Comparison of ENCODE assay signal across 28 mouse cellular contexts in genomic region chr7:135430903-135431302, GRCm38 (mm10). TPM values are rescaled to one million over a fixed set of nuclear protein-coding genes. Genes with fewer than 3 reads are reported as not detected.
DNase-seq lines count a peak whose midpoint lies in the region; ATAC-seq lines count a peak whose summit lies in the region.
"Had no signal": no experiment of that assay in that cellular context is flagged by ENCODE, and none has a peak within 500 bp of the region (broad histone marks: within the 10 kb centered on the region; RNA-seq: fewer than 3 reads in every experiment).

No protein-coding gene starts in this region.

- no peak overlapping the region for H3K4me2 ChIP-seq in hindbrain, embryonic 16.5 days (ENCODE audit: low read length)
- no peak overlapping the region for H3K4me2 ChIP-seq in hindbrain, embryonic 13.5 days
- no peak overlapping the region for H3K4me2 ChIP-seq in kidney, embryonic 16.5 days (replicated peaks; ENCODE audit: low read depth, low read length)
- H3K4me2 ChIP-seq: embryonic facial prominence, embryonic 12.5 days; forebrain, embryonic 15.5 days; liver, embryonic 12.5 days; midbrain, embryonic 13.5 days had no signal

- H3K9ac ChIP-seq in hindbrain, embryonic 16.5 days (ENCODE audit: low read depth, low read length), result no peak overlapping the region
- no peak overlapping the region for H3K9ac ChIP-seq in hindbrain, embryonic 13.5 days
- no peak overlapping the region for H3K9ac ChIP-seq in kidney, embryonic 16.5 days (replicated peaks; ENCODE audit: low read length)
- H3K9ac ChIP-seq: embryonic facial prominence, embryonic 12.5 days; forebrain, embryonic 15.5 days; liver, embryonic 12.5 days; liver, postnatal 0 days; midbrain, embryonic 13.5 days had no signal

- no peak overlapping the region for H3K4me3 ChIP-seq in hindbrain, embryonic 16.5 days (ENCODE audit: low read length)
- H3K4me3 ChIP-seq in hindbrain, embryonic 13.5 days, result no peak overlapping the region
- no peak overlapping the region for H3K4me3 ChIP-seq in kidney, embryonic 16.5 days (ENCODE audit: low read length)
- H3K4me3 ChIP-seq: embryonic facial prominence, embryonic 12.5 days; forebrain, embryonic 15.5 days; liver, embryonic 12.5 days; midbrain, embryonic 13.5 days had no signal

- peak; percentile 50; the same call in 1 of the 2 replicates for ATAC-seq in hindbrain, embryonic 16.5 days
- ATAC-seq in hindbrain, embryonic 13.5 days (ENCODE audit: low FRiP score), result no peak
- no peak for ATAC-seq in kidney, embryonic 16.5 days (ENCODE audit: low FRiP score, low TSS enrichment)
- ATAC-seq: forebrain, embryonic 15.5 days; intestine, embryonic 16.5 days; liver, embryonic 12.5 days; liver, postnatal 0 days; midbrain, embryonic 13.5 days had no signal

- DNase-seq in right cerebral cortex, adult 18-20 months, result peak; percentile 32
- DNase-seq in right cerebral cortex, postnatal 14 days, result no peak
- peak; percentile 65 for DNase-seq in brain, adult 2 months (ENCODE audit: low read depth, low spot score)
- DNase-seq in telencephalon, adult 2 months (ENCODE audit: low read depth, low spot score), result peak; percentile 17
- DNase-seq: adrenal gland, postnatal 25 days; cerebellum, adult 9-10 months; cerebellum, postnatal 36 days; gastrocnemius, postnatal 10 days; heart, postnatal 14 days; kidney, adult 8-10 months; kidney, postnatal 10 days; left cerebral cortex, postnatal 4 days; liver, postnatal 0 days; lung, postnatal 4 days had no signal

- no peaks in the 10 kb centered on the region for H3K9me3 ChIP-seq in hindbrain, embryonic 16.5 days (ENCODE audit: control insufficient read depth, low read length)
- H3K9me3 ChIP-seq in hindbrain, embryonic 13.5 days, result no peaks in the 10 kb centered on the region
- no peaks in the 10 kb centered on the region for H3K9me3 ChIP-seq in kidney, embryonic 16.5 days (ENCODE audit: low read length)
- H3K9me3 ChIP-seq: embryonic facial prominence, embryonic 12.5 days; forebrain, embryonic 15.5 days; liver, embryonic 12.5 days; midbrain, embryonic 13.5 days had no signal

- H3K4me1 ChIP-seq in hindbrain, embryonic 16.5 days (ENCODE audit: control insufficient read depth, insufficient read depth, low read depth, low read length), result no peaks in the 10 kb centered on the region
- no peaks in the 10 kb centered on the region for H3K4me1 ChIP-seq in hindbrain, embryonic 13.5 days (replicated peaks)
- no peaks in the 10 kb centered on the region for H3K4me1 ChIP-seq in kidney, embryonic 16.5 days (ENCODE audit: insufficient read depth, low read length)
- H3K4me1 ChIP-seq: embryonic facial prominence, embryonic 12.5 days; forebrain, embryonic 15.5 days; liver, embryonic 12.5 days; megakaryocyte, embryonic 14.5 days; midbrain, embryonic 13.5 days had no signal

- 61% methylated on average over 2 of the region's 2 CpGs for WGBS in hindbrain, embryonic 16.5 days
- WGBS in hindbrain, embryonic 13.5 days, result 76% methylated on average over 2 of the region's 2 CpGs
- WGBS in kidney, embryonic 16.5 days, result 67% methylated on average over 2 of the region's 2 CpGs

- no peaks in the 10 kb centered on the region for H3K36me3 ChIP-seq in hindbrain, embryonic 16.5 days (ENCODE audit: control insufficient read depth, insufficient read depth, low read length)
- no peaks in the 10 kb centered on the region for H3K36me3 ChIP-seq in hindbrain, embryonic 13.5 days
- no peaks in the 10 kb centered on the region for H3K36me3 ChIP-seq in kidney, embryonic 16.5 days (ENCODE audit: insufficient read depth, low read length)
- H3K36me3 ChIP-seq: embryonic facial prominence, embryonic 12.5 days; forebrain, embryonic 15.5 days; liver, embryonic 12.5 days; midbrain, embryonic 13.5 days had no signal

- H3K27me3 ChIP-seq in hindbrain, embryonic 16.5 days (replicated peaks; ENCODE audit: control insufficient read depth, insufficient read depth, low read length), result no peaks in the 10 kb centered on the region
- H3K27me3 ChIP-seq in hindbrain, embryonic 13.5 days, result no peaks in the 10 kb centered on the region
- H3K27me3 ChIP-seq in kidney, embryonic 16.5 days (ENCODE audit: insufficient read depth, low read length), result no peaks in the 10 kb centered on the region
- H3K27me3 ChIP-seq: embryonic facial prominence, embryonic 12.5 days; forebrain, embryonic 15.5 days; liver, embryonic 12.5 days; midbrain, embryonic 13.5 days had no signal

- H3K27ac ChIP-seq in hindbrain, embryonic 16.5 days (ENCODE audit: low read depth, low read length), result no peak overlapping the region
- H3K27ac ChIP-seq in hindbrain, embryonic 13.5 days, result no peak overlapping the region
- H3K27ac ChIP-seq in kidney, embryonic 16.5 days (ENCODE audit: low read length), result no peak overlapping the region
- H3K27ac ChIP-seq: embryonic facial prominence, embryonic 12.5 days; forebrain, embryonic 15.5 days; liver, embryonic 12.5 days; midbrain, embryonic 13.5 days had no signal

RNA-seq across cellular contexts. Expression of gene Foxi2, which starts 20.8 kb away (rescaled TPM):
- polyA plus RNA-seq in hindbrain, embryonic 16.5 days (2015; fragmentation: Nextera tagmentation; extraction: Ambion mirVana), result 0.09 TPM in 1 of 2 replicates, not detected in the other
- not detected in 2 replicates for polyA plus RNA-seq in hindbrain, embryonic 13.5 days (2015; fragmentation: Nextera tagmentation; extraction: Ambion mirVana)
- not detected in 2 replicates for polyA plus RNA-seq in kidney, embryonic 16.5 days (2015; fragmentation: Nextera tagmentation; extraction: Ambion mirVana)
- polyA plus RNA-seq: forebrain, embryonic 15.5 days; gonadal fat pad, adult 2 months; heart, embryonic 14.5 days; intestine, embryonic 16.5 days; liver, embryonic 12.5 days; liver, postnatal 0 days; lung, embryonic 16.5 days; midbrain, embryonic 13.5 days; small intestine, adult 2 months; stomach, embryonic 14.5 days had no signal
